Mouse (Mus musculus): Measurements from ENCODE around the gene Spryd4.
"Not testable (repeated sequence)": the region's sequence is repeated elsewhere in the genome, so short reads cannot be mapped to it uniquely, and the experiment has no call there.

The Spryd4 gene

DNA sequence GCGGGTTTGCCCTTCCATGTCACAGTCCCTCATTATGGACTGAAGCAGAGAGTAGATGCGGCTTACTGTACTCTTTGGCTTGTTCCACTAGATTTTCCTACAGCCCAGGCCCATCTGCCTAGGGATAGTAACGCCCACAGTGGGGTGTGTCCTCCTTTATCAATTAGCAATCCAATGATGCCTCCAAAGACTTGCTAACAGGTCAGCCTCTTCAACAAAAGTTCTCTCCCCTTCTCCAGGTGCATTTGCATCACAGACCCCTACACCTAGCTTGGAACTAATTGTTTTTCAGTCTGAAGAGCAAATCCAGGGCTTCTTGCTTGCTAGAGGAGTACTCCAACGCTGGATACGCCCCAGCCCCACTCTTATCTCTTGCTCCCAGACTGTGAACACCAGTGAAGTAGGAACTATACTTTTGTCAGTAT lies 24.4 kb downstream of the Spryd4 start:
- DNase-seq (ENCODE audit: low spot score), result no peak

DNA sequence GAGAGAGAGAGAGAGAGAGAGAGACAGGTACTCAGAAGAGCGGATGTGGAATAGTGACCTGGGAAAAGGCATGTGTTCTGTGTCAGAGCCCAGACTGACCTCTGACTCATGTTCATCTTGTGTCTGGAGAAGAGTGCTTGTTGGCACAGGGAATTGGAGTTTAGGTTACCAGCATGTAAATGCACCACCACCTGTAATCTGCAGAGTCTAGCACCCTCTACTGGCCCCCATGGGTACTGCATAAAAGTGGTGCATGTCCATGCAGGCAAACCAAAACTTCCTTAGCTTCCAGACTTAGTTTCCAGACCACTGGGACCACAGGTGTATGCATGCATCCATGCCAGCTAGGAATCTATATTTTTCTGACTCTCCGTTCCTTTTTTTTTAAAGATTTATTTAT lies 25.6 kb downstream of the Spryd4 start:
- DNase-seq (ENCODE audit: low spot score), result peak; percentile 76

- DNase-seq (ENCODE audit: low spot score), result no peak
These were observed 26.2 kb downstream of the Spryd4 start for GRCm38 (mm10) chr10:128185277-128185940.

GRCm38 (mm10) chr10:128184296-128184695 lies 27.3 kb downstream of the Spryd4 start:
- DNase-seq (ENCODE audit: low spot score), result no peak

- no peak for DNase-seq (ENCODE audit: low spot score)
These were observed 31.6 kb downstream of the Spryd4 start, which contains the start of gene Rbms2 for GRCm38 (mm10) chr10:128179989-128180388. Gene Rbms2 (minus strand): TSS chr10:128180297.

DNA sequence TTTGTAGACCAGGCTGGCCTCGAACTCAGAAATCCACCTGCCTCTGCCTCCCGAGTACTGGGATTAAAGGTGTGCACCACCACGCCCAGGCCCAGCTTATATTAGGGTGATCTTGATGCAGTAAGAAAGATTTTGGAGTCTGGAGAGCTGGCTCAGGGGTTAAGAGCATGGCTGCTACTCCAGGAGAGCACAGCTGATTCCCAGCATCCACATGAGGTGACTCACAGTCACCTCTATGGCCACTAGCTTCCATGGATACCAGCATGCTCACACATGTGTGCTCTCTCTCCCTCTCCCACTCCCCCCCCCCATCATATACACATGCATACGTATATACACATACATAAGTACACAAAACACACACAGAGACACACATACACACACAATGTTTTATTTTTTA lies 34.3 kb downstream of the Spryd4 start:
- DNase-seq (ENCODE audit: low spot score), result no peak

DNA sequence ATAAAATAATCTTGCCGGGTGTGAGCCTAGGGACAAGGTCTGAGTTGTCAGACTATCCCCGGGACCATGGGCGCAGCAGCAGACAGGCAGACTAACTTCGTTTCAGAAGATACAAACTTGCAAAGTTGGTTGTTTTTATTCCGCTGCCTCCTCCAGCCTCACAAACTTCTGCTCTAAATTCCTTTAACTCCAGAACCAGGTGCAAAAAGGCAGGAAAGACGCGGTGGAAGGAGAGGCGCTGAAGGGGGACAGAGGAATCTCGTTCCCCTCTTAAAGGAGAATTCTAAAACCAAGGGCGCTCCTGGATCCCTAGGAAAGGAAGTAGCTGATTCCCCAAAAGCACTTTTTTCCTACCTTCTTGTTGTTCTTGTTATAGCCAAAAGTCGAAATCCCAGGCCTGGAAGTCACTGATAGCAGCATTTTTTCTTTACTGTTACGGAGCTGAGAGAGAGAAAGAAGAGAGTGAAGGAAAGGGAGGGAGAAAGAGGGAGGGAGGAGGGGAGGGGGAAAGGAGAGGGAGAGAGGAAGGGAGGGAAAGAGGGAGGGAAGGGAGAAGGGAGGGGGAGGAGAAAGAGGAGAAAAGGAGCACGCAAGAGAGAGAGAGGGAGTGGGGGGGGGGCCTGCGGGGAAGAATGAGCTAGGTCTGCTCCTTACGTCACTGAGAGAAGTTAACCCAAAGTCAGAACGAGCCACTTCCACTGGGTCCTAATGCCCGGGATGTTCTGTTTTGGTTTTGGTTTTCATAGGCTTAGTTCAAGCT lies 35.4 kb downstream of the Spryd4 start:
- DNase-seq (ENCODE audit: low spot score), result peak; percentile 23

GRCm38 (mm10) chr10:128175302-128175701 lies 36.3 kb downstream of the Spryd4 start:
- no peak for DNase-seq (ENCODE audit: low spot score)

DNA sequence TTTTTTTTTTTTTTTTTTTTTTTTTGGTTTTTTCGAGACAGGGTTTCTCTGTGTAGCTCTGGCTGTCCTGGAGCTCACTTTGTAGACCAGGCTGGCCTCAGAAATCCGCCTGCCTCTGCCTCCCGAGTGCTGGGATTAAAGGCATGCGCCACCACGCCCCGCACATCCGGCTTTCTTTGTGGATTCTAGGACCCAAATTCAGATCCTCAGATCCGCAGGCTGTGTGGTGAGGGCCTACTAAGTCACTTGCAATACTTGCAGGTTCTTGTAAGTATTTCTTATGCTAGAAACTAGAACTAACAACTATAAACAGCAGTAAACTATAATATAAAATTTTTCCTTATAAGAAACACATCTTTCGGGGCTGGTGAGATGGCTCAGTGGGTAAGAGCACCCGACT lies 40.3 kb downstream of the Spryd4 start:
- DNase-seq (ENCODE audit: low spot score), result not testable (repeated sequence)

GRCm38 (mm10) chr10:128167091-128167490 lies 44.5 kb downstream of the Spryd4 start:
- no peak for DNase-seq (ENCODE audit: low spot score)

- DNase-seq (ENCODE audit: low spot score), result not testable (repeated sequence)
These were observed 45.9 kb downstream of the Spryd4 start for GRCm38 (mm10) chr10:128165726-128166125.

All from urinary bladder, postnatal 25 days (tissue).